Mouse (Mus musculus) MEL (cell line): ENCODE measurements at regions not wholly inside any gene's neighbourhood (a gene's known extent, or its start where the extent isn't known, plus 50 kb on each side); places are given as distances from the start of the nearest gene placed in this dataset.

ENCODE experiments used
- DNase-seq: peaks from one replicate; pipeline ENCODE4 v3.0.0; 2011; ENCODE audit warnings: low read depth, low spot score
- H3K27ac ChIP-seq: 2 replicates; pipeline ENCODE4 v1.5.1; 2012; ENCODE audit warnings: low read depth, mild to moderate bottlenecking, control low read depth, low read length, moderate library complexity; ENCODE audit not compliant: control insufficient read depth
- H3K27me3 ChIP-seq, 2 experiments: fragments of 150-350 bp in 1 of 2; sonication (generic) in 1 of 2; 2 replicates each; pipeline ENCODE4 v1.6.1; 2012; ENCODE audit warnings: low read length in 2 of 2, mild to moderate bottlenecking in 2 of 2, improper control_type of control experiment in 1 of 2, moderate library complexity in 1 of 2; ENCODE audit not compliant: insufficient read depth in 2 of 2, control insufficient read depth in 1 of 2
- H3K36me3 ChIP-seq, 2 experiments: 2 replicates each; pipeline ENCODE4 v1.6.1; 2012 to 2014; ENCODE audit warnings: low read length in 2 of 2, improper control_type of control experiment in 1 of 2, inconsistent platforms in 1 of 2, mild to moderate bottlenecking in 1 of 2; ENCODE audit not compliant: insufficient read depth in 2 of 2, control insufficient read depth in 1 of 2
- H3K4me1 ChIP-seq, 2 experiments: fragments of 150-350 bp in 1 of 2; sonication (generic) in 1 of 2; 2 replicates each; pipeline ENCODE4 v1.6.1; 2012; ENCODE audit warnings: low read length in 2 of 2, improper control_type of control experiment in 1 of 2, mild to moderate bottlenecking in 1 of 2; ENCODE audit not compliant: insufficient read depth in 2 of 2, control insufficient read depth in 1 of 2
- H3K4me3 ChIP-seq, 2 experiments: fragments of 150-350 bp in 1 of 2; sonication (generic) in 1 of 2; 2 replicates each; pipeline ENCODE4 v1.5.1; 2012; ENCODE audit warnings: low read depth in 2 of 2, low read length in 2 of 2, mild to moderate bottlenecking in 2 of 2, moderate library complexity in 2 of 2, control low read depth in 1 of 2, improper control_type of control experiment in 1 of 2; ENCODE audit not compliant: control insufficient read depth in 1 of 2, insufficient read depth in 1 of 2
- H3K79me2 ChIP-seq: 2 replicates; pipeline ENCODE4 v1.6.1; 2012; ENCODE audit warnings: mild to moderate bottlenecking, low read length, moderate library complexity; ENCODE audit not compliant: control insufficient read depth, poor library complexity, insufficient read depth
- H3K9ac ChIP-seq: 2 replicates; pipeline ENCODE4 v1.6.1; 2012; ENCODE audit warnings: low read depth, mild to moderate bottlenecking, control low read depth, low read length, moderate library complexity; ENCODE audit not compliant: control insufficient read depth, poor library complexity, severe bottlenecking
- H3K9me3 ChIP-seq: fragments of 150-350 bp; sonication (generic); replicated peaks from 2 replicates; pipeline ENCODE4 v1.6.1; 2012; ENCODE audit warnings: mild to moderate bottlenecking, low read length, improper control_type of control experiment, moderate library complexity; ENCODE audit not compliant: insufficient read depth
- CHD2 ChIP-seq: IDR thresholded peaks from 2 replicates; pipeline ENCODE4 v1.6.1; 2011; ENCODE audit warnings: low read length, improper control_type of control experiment
- CTCF ChIP-seq, 3 experiments: IDR thresholded peaks in 2 of 3; conservative IDR thresholded peaks in 1 of 3; 2 replicates each; pipeline ENCODE4 v1.5.1; 2011 to 2012; ENCODE audit warnings: low read length in 3 of 3, low read depth in 2 of 3, mild to moderate bottlenecking in 2 of 3, improper control_type of control experiment in 1 of 3, inconsistent platforms in 1 of 3, mixed read lengths in 1 of 3, moderate library complexity in 1 of 3; ENCODE audit not compliant: control insufficient read depth in 1 of 3, insufficient read depth in 1 of 3, poor library complexity in 1 of 3, severe bottlenecking in 1 of 3
- E2F4 ChIP-seq: IDR thresholded peaks from 2 replicates; pipeline ENCODE4 v1.6.1; 2011; ENCODE audit warnings: low read depth, low read length, improper control_type of control experiment, borderline replicate concordance
- ELF1 ChIP-seq: IDR thresholded peaks from 2 replicates; pipeline ENCODE4 v1.6.1; 2014; ENCODE audit warnings: low read depth, mild to moderate bottlenecking, inconsistent platforms, low read length, improper control_type of control experiment, moderate library complexity
- EP300 ChIP-seq, 2 experiments: IDR thresholded peaks; 2 replicates each; pipeline ENCODE4 v1.6.1; 2011; ENCODE audit warnings: improper control_type of control experiment in 2 of 2, low read length in 2 of 2, low read depth in 1 of 2, mild to moderate bottlenecking in 1 of 2
- GATA1 ChIP-seq: IDR thresholded peaks from 2 replicates; pipeline ENCODE4 v1.6.1; 2011; ENCODE audit warnings: low read depth, low read length, improper control_type of control experiment
- HCFC1 ChIP-seq: IDR thresholded peaks from 2 replicates; pipeline ENCODE4 v1.6.1; 2012; ENCODE audit warnings: low read depth, mild to moderate bottlenecking, inconsistent platforms, low read length, improper control_type of control experiment, moderate library complexity
- MAX ChIP-seq: IDR thresholded peaks from 2 replicates; pipeline ENCODE4 v1.6.1; 2011; ENCODE audit warnings: low read length, improper control_type of control experiment
- MYB ChIP-seq: IDR thresholded peaks from 2 replicates; pipeline ENCODE4 v1.6.1; 2011; ENCODE audit warnings: mild to moderate bottlenecking, low read depth, low read length, improper control_type of control experiment
- MYC ChIP-seq: IDR thresholded peaks from 2 replicates; pipeline ENCODE4 v1.6.1; 2011; ENCODE audit warnings: low read depth, mild to moderate bottlenecking, low read length, improper control_type of control experiment, moderate library complexity
- NELFE ChIP-seq: IDR thresholded peaks from 2 replicates; pipeline ENCODE4 v1.6.1; 2011; ENCODE audit warnings: low read depth, low read length, improper control_type of control experiment
- POLR2A ChIP-seq, 2 experiments: IDR thresholded peaks; 2 replicates each; pipeline ENCODE4 v1.6.1; 2011 to 2012; ENCODE audit warnings: low read length in 2 of 2, mild to moderate bottlenecking in 2 of 2, control low read depth in 1 of 2, improper control_type of control experiment in 1 of 2, low read depth in 1 of 2, moderate library complexity in 1 of 2; ENCODE audit not compliant: control insufficient read depth in 1 of 2, insufficient read depth in 1 of 2, poor library complexity in 1 of 2
- POLR2AphosphoS2 ChIP-seq: IDR thresholded peaks from 2 replicates; pipeline ENCODE4 v1.6.1; 2011; ENCODE audit warnings: low read length, improper control_type of control experiment
- POLR2AphosphoS5 ChIP-seq: IDR thresholded peaks from 2 replicates; pipeline ENCODE4 v1.6.1; 2012; ENCODE audit warnings: low read depth, borderline replicate concordance, mild to moderate bottlenecking, inconsistent platforms, low read length, moderate library complexity, mixed read lengths
- SMC3 ChIP-seq: IDR thresholded peaks from 2 replicates; pipeline ENCODE4 v1.6.1; 2011; ENCODE audit warnings: low read depth, low read length, improper control_type of control experiment
- TBP ChIP-seq: IDR thresholded peaks from 2 replicates; pipeline ENCODE4 v1.8.0; 2011; ENCODE audit warnings: low read depth, low read length, improper control_type of control experiment
- USF1 ChIP-seq: IDR thresholded peaks from 2 replicates; pipeline ENCODE4 v1.6.1; 2014; ENCODE audit warnings: low read depth, mild to moderate bottlenecking, inconsistent platforms, low read length, improper control_type of control experiment, moderate library complexity
- ZMIZ1 ChIP-seq: IDR thresholded peaks from 2 replicates; pipeline ENCODE4 v1.6.1; 2012; ENCODE audit warnings: low read depth, mild to moderate bottlenecking, inconsistent platforms, low read length, improper control_type of control experiment, moderate library complexity
- ZNF384 ChIP-seq: IDR thresholded peaks from 2 replicates; pipeline ENCODE4 v1.6.1; 2012; ENCODE audit warnings: low read depth, mild to moderate bottlenecking, inconsistent platforms, low read length, improper control_type of control experiment

DNA sequence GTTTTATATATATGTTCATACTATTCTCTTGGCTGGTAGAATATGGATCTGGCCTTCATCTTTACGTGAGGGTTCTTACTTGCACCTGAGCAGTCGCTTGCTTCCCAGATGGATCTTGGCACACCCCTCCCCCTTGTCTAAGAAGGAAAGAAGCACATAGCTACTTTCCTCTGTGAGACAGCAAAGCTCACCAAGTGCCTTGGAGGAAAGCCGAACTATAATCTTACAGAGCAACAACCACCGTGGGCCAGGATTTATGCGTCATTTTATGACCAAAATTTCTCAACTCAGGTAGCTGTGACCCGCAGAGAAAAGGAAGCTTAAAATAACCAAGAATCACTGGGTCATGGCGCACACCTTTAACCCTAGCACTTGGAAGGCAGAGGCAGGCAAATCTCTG lies 73.0 kb upstream of the Tspan2 start:
- no peak overlapping the region for H3K9ac ChIP-seq

DNA sequence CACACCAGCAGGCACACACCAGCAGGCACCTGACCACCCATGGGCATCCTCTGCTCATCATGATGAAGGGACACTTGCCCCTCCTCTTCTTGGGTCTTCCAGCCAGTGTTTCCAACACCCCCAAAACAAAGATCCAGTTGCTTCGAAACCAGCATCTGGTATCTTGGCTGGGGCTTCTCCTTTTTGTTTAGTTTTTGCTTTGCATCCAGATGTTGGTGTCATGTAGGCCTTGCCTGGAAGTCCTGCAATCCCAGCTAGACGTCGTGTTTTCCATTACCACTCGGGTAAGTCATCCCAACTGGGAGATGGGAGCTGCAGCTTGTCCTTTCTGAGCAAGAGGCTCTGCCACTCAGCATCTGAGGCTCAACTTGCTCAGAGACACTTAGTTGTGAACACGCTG lies 70.6 kb upstream of the Tspan2 start:
- H3K4me3 ChIP-seq = no peak overlapping the region

More for the DNA sequence above, 73.0 kb upstream of the Tspan2 start:
- H3K27me3 ChIP-seq = no peaks in the 10 kb centered on the region
- no peaks in the 10 kb centered on the region for H3K4me1 ChIP-seq
- no peaks in the 10 kb centered on the region for H3K9me3 ChIP-seq
- no peak for DNase-seq
- H3K4me3 ChIP-seq = no peak overlapping the region
- TF ChIP-seq CTCF (IDR thresholded peaks at IDR 0.05 in 2 of 3, conservative IDR thresholded peaks at IDR 0.05 in 1 of 3; ENCODE audit: control insufficient read depth in 1 of 3, insufficient read depth in 1 of 3, low read depth in 2 of 3, low read length in 3 of 3, poor library complexity in 1 of 3, severe bottlenecking in 1 of 3) (no peak), MYC (no peak), SMC3 (no peak), POLR2A (IDR thresholded peaks at IDR 0.05; ENCODE audit: control insufficient read depth in 1 of 2, insufficient read depth in 1 of 2, low read depth in 1 of 2, low read length in 2 of 2, poor library complexity in 1 of 2) (no peak), NELFE (no peak), CHD2 (no peak), EP300 (IDR thresholded peaks at IDR 0.05; ENCODE audit: low read depth in 1 of 2, low read length in 2 of 2) (no peak), ZMIZ1 (no peak), POLR2AphosphoS2 (no peak), MAX (no peak), E2F4 (no peak), ZNF384 (no peak), GATA1 (no peak), POLR2AphosphoS5 (no peak), USF1 (no peak), MYB (no peak), ELF1 (no peak)
- no peak overlapping the region for H3K27ac ChIP-seq
- H3K79me2 ChIP-seq = no peaks in the 10 kb centered on the region
- H3K36me3 ChIP-seq = no peaks in the 10 kb centered on the region

More for the DNA sequence above, 70.6 kb upstream of the Tspan2 start:
- no peak for DNase-seq
- no peak overlapping the region for H3K27ac ChIP-seq
- H3K79me2 ChIP-seq = no peaks in the 10 kb centered on the region
- no peak for TF ChIP-seq TBP
- no peak for TF ChIP-seq HCFC1
- H3K9ac ChIP-seq = no peak overlapping the region
- no peaks in the 10 kb centered on the region for H3K36me3 ChIP-seq
- H3K27me3 ChIP-seq = no peaks in the 10 kb centered on the region
- H3K9me3 ChIP-seq = no peaks in the 10 kb centered on the region
- H3K4me1 ChIP-seq = no peaks in the 10 kb centered on the region
